Mouse (Mus musculus) kidney, postnatal 0 days (tissue): ENCODE measurements around the gene Plscr1. TPM values are rescaled to one million over a fixed set of nuclear protein-coding genes. Genes with fewer than 3 reads are reported as not detected.

Source experiments
- ATAC-seq: fragments of 200-750 bp; cut with Nextera tagmentation; replicated peaks from 2 replicates; pipeline ENCODE4 v1.8.0; 2017; ENCODE audit warnings: low read depth, moderate number of reproducible peaks, moderate TSS enrichment, moderate library complexity; ENCODE audit not compliant: low FRiP score
- DNase-seq: peaks from one replicate; pipeline ENCODE4 v3.0.0-alpha.2; 2016; ENCODE audit warnings: low spot score
- H3K27ac ChIP-seq: fragments of 300-500 bp; sonication (generic); 2 replicates; pipeline ENCODE4 v1.5.1; 2014; ENCODE audit warnings: mild to moderate bottlenecking
- H3K27me3 ChIP-seq: fragments of 300-500 bp; sonication (generic); 2 replicates; pipeline ENCODE4 v1.6.1; 2014; ENCODE audit warnings: low read length, mixed read lengths; ENCODE audit not compliant: insufficient read depth
- H3K36me3 ChIP-seq: fragments of 300-500 bp; sonication (generic); 2 replicates; pipeline ENCODE4 v1.6.1; 2014; ENCODE audit warnings: low read length, mixed read lengths; ENCODE audit not compliant: insufficient read depth
- H3K4me1 ChIP-seq: fragments of 300-500 bp; sonication (generic); replicated peaks from 2 replicates; pipeline ENCODE4 v1.6.1; 2014; ENCODE audit warnings: antibody characterized with exemption, low read length, mixed read lengths; ENCODE audit not compliant: insufficient read depth
- H3K4me2 ChIP-seq: fragments of 300-500 bp; sonication (generic); 2 replicates; pipeline ENCODE4 v1.6.1; 2014; ENCODE audit warnings: mild to moderate bottlenecking, low read length, moderate library complexity, mixed read lengths
- H3K4me3 ChIP-seq: fragments of 300-500 bp; sonication (generic); replicated peaks from 2 replicates; pipeline ENCODE4 v1.5.1; 2014; ENCODE audit warnings: low read depth, low read length
- H3K9ac ChIP-seq: fragments of 300-500 bp; sonication (generic); 2 replicates; pipeline ENCODE4 v1.6.1; 2014; ENCODE audit warnings: low read depth, low read length
- H3K9me3 ChIP-seq: fragments of 300-500 bp; sonication (generic); replicated peaks from 2 replicates; pipeline ENCODE4 v1.6.1; 2016; ENCODE audit warnings: low read length, inconsistent platforms, mixed read lengths
- CTCF ChIP-seq: IDR thresholded peaks from 2 replicates; pipeline ENCODE4 v1.5.1; 2016; ENCODE audit warnings: antibody characterized with exemption, low read depth, mild to moderate bottlenecking, moderate library complexity
- WGBS: fragments of 180-500 bp; shearing (Covaris S2); extraction: QIAGEN DNeasy Blood & Tissue Kit; methylation state at CpG from one replicate; pipeline ENCODE4 v1.1.7; 2014; 5-methylcytosine and 5-hydroxymethylcytosine counted together
- polyA plus RNA-seq: library from polyadenylated mRNA; unstranded; fragments of >200 nt; fragmentation: Nextera tagmentation; extraction: Ambion mirVana; gene quantifications from 2 replicates; pipeline ENCODE4 v1.2.1, GENCODE M21; 2015

Plscr1 gene
- polyA plus RNA-seq, 1 experiment from 2014 or later = 108 TPM

GRCm38 (mm10) chr9:92293560-92294548 is 44.3 kb downstream of the Plscr1 start:
- DNase-seq = no peak
- Histone ChIP-seq H3K27me3 (no peaks in the 10 kb centered on the region), H3K27ac (no peak overlapping the region), H3K4me2 (no peak overlapping the region), H3K36me3 (no peaks in the 10 kb centered on the region), H3K4me1 (no peaks in the 10 kb centered on the region), H3K9me3 (no peaks in the 10 kb centered on the region), H3K9ac (no peak overlapping the region), H3K4me3 (no peak overlapping the region)
- no peak for TF ChIP-seq CTCF
- WGBS = 80% methylated on average over 2 of the region's 2 CpGs
- ATAC-seq = no peak

- ATAC-seq = no peak
- 39% methylated on average over 1 of the region's 1 CpGs for WGBS
These were observed 48.7 kb downstream of the Plscr1 start for GRCm38 (mm10) chr9:92298288-92298687.

GRCm38 (mm10) chr9:92301213-92301612 is 51.7 kb downstream of the Plscr1 start:
- no peaks in the 10 kb centered on the region for H3K36me3 ChIP-seq
- TF ChIP-seq CTCF = no peak
- DNase-seq = no peak
- no peaks in the 10 kb centered on the region for H3K9me3 ChIP-seq
- no peak overlapping the region for H3K9ac ChIP-seq
- 53% methylated on average over 3 of the region's 3 CpGs for WGBS
- H3K4me3 ChIP-seq = no peak overlapping the region
- ATAC-seq = no peak
- 0 out of 2 replicates have a peak, but pooled peaks cover 3% of the 10 kb centered on the region for H3K4me1 ChIP-seq
- H3K27ac ChIP-seq = no peak overlapping the region
- no peaks in the 10 kb centered on the region for H3K27me3 ChIP-seq
- no peak overlapping the region for H3K4me2 ChIP-seq

More at GRCm38 (mm10) chr9:92298288-92298687, 48.7 kb downstream of the Plscr1 start:
- Histone ChIP-seq H3K4me1 (no peaks in the 10 kb centered on the region), H3K9me3 (no peaks in the 10 kb centered on the region), H3K4me3 (no peak overlapping the region), H3K36me3 (no peaks in the 10 kb centered on the region), H3K27ac (peak overlapping the region; percentile 62), H3K9ac (no peak overlapping the region), H3K4me2 (no peak overlapping the region), H3K27me3 (no peaks in the 10 kb centered on the region)
- TF ChIP-seq CTCF = no peak
- no peak for DNase-seq

GRCm38 (mm10) chr9:92305075-92305474 is 55.5 kb downstream of the Plscr1 start:
- Histone ChIP-seq H3K4me3 (no peak overlapping the region), H3K36me3 (no peaks in the 10 kb centered on the region), H3K4me2 (no peak overlapping the region), H3K9me3 (no peaks in the 10 kb centered on the region), H3K9ac (no peak overlapping the region), H3K27ac (no peak overlapping the region), H3K27me3 (no peaks in the 10 kb centered on the region), H3K4me1 (0 out of 2 replicates have a peak, but pooled peaks cover 3% of the 10 kb centered on the region)
- WGBS = 33% methylated on average over 8 of the region's 8 CpGs
- peak; percentile 36; the same call in 1 of the 2 replicates for ATAC-seq
- peak; percentile 54 for DNase-seq
- TF ChIP-seq CTCF = no peak

GRCm38 (mm10) chr9:92305620-92306220 is 56.2 kb downstream of the Plscr1 start:
- 0 out of 2 replicates have a peak, but pooled peaks cover 3% of the 10 kb centered on the region for H3K4me1 ChIP-seq
- H3K4me2 ChIP-seq = no peak overlapping the region
- no peak overlapping the region for H3K9ac ChIP-seq
- H3K9me3 ChIP-seq = no peaks in the 10 kb centered on the region
- H3K27ac ChIP-seq = no peak overlapping the region
- no peaks in the 10 kb centered on the region for H3K36me3 ChIP-seq
- no peak overlapping the region for H3K4me3 ChIP-seq
- 77% methylated on average over 8 of the region's 8 CpGs for WGBS
- no peaks in the 10 kb centered on the region for H3K27me3 ChIP-seq
- DNase-seq (no peak), ATAC-seq (no peak)
- TF ChIP-seq CTCF = no peak

GRCm38 (mm10) chr9:92309077-92309476 is 59.5 kb downstream of the Plscr1 start, which contains the start of gene 1700057G04Rik:
1700057G04Rik (plus strand) TSS chr9:92309377.
- Histone ChIP-seq H3K36me3 (no peaks in the 10 kb centered on the region), H3K4me1 (0 out of 2 replicates have a peak, but pooled peaks cover 3% of the 10 kb centered on the region), H3K27me3 (no peaks in the 10 kb centered on the region), H3K4me2 (no peak within 1 kb of the TSS), H3K27ac (no peak within 1 kb of the TSS), H3K4me3 (no peak within 1 kb of the TSS), H3K9ac (no peak within 1 kb of the TSS), H3K9me3 (no peaks in the 10 kb centered on the region)
- ATAC-seq (no peak), DNase-seq (no peak)
- TF ChIP-seq CTCF = no peak
- 79% methylated on average over 1 of the region's 1 CpGs for WGBS
